Comparison of ENCODE assay signal across 15 mouse cellular contexts in the genomic region with DNA sequence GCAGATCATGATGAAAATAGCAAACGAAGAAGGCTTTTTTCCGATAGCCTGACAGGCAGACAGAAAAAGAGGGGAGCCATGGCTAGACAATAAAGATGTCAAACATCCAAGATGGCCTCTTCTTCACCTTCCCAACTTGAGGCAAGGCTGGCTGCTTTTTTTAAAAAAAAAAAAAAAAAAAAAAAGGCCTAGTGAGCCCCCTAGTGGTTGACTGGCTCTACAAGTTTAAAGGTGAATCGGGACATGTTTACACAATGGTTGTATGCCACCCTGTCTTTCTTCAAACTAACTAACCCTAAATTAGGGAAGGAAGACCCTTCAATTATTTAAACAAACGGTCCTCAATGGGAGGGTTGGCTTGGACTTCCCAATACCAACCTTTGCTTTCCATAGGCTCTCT.
A peak's percentile ranks its signal among the peaks of the same experiment; 100 is the strongest.
DNase-seq lines count a peak whose midpoint lies in the region; ATAC-seq and TF ChIP-seq lines count a peak whose summit lies in the region.
"Had no signal": no experiment of that assay in that cellular context is flagged by ENCODE, and none has a peak within 500 bp of the region (broad histone marks: within the 10 kb centered on the region; RNA-seq: fewer than 3 reads in every experiment).

No protein-coding gene starts in this region.

- 87% methylated on average over 4 of the region's 4 CpGs for WGBS in hindbrain, postnatal 0 days
- WGBS in hindbrain, embryonic 16.5 days = 90% methylated on average over 4 of the region's 4 CpGs
- 84% methylated on average over 4 of the region's 4 CpGs for WGBS in midbrain, postnatal 0 days
- 86% methylated on average over 4 of the region's 4 CpGs for WGBS in midbrain, embryonic 16.5 days
- 77% methylated on average over 4 of the region's 4 CpGs for WGBS in stomach, postnatal 0 days

- no peaks in the 10 kb centered on the region for H3K36me3 ChIP-seq in hindbrain, postnatal 0 days (ENCODE audit: insufficient read depth, low read length)
- H3K36me3 ChIP-seq in hindbrain, embryonic 16.5 days (ENCODE audit: control insufficient read depth, insufficient read depth, low read length) = no peaks in the 10 kb centered on the region
- H3K36me3 ChIP-seq in midbrain, postnatal 0 days (ENCODE audit: insufficient read depth, low read length) = no peaks in the 10 kb centered on the region
- H3K36me3 ChIP-seq in midbrain, embryonic 16.5 days (ENCODE audit: control insufficient read depth, insufficient read depth, low read length) = no peaks in the 10 kb centered on the region
- no peaks in the 10 kb centered on the region for H3K36me3 ChIP-seq in stomach, postnatal 0 days (ENCODE audit: control insufficient read depth, insufficient read depth, low read length)
- H3K36me3 ChIP-seq: limb, embryonic 15.5 days; midbrain, embryonic 12.5 days; stomach, embryonic 15.5 days had no signal

- no peaks in the 10 kb centered on the region for H3K9me3 ChIP-seq in hindbrain, postnatal 0 days (ENCODE audit: low read length)
- no peaks in the 10 kb centered on the region; the same call in 1 of the 2 replicates for H3K9me3 ChIP-seq in hindbrain, embryonic 16.5 days (ENCODE audit: control insufficient read depth, low read length)
- no peaks in the 10 kb centered on the region for H3K9me3 ChIP-seq in midbrain, postnatal 0 days (ENCODE audit: low read length)
- no peaks in the 10 kb centered on the region for H3K9me3 ChIP-seq in midbrain, embryonic 16.5 days (replicated peaks; ENCODE audit: control insufficient read depth, low read length, poor library complexity, severe bottlenecking)
- no peaks in the 10 kb centered on the region for H3K9me3 ChIP-seq in stomach, postnatal 0 days (ENCODE audit: control insufficient read depth, low read length)
- H3K9me3 ChIP-seq: limb, embryonic 15.5 days; midbrain, embryonic 12.5 days; stomach, embryonic 15.5 days had no signal

- no peak for ATAC-seq in hindbrain, postnatal 0 days
- ATAC-seq in hindbrain, embryonic 16.5 days = no peak
- no peak for ATAC-seq in midbrain, postnatal 0 days (ENCODE audit: low FRiP score)
- no peak for ATAC-seq in midbrain, embryonic 16.5 days
- ATAC-seq in stomach, postnatal 0 days (ENCODE audit: low FRiP score, low TSS enrichment) = no peak
- ATAC-seq: intestine, embryonic 16.5 days had no signal

- H3K4me3 ChIP-seq in hindbrain, postnatal 0 days (ENCODE audit: low read length) = no peak overlapping the region
- no peak overlapping the region for H3K4me3 ChIP-seq in hindbrain, embryonic 16.5 days (ENCODE audit: low read length)
- H3K4me3 ChIP-seq in midbrain, postnatal 0 days (ENCODE audit: low read depth, low read length) = no peak overlapping the region
- no peak overlapping the region for H3K4me3 ChIP-seq in midbrain, embryonic 16.5 days (ENCODE audit: low read depth, low read length)
- no peak overlapping the region for H3K4me3 ChIP-seq in stomach, postnatal 0 days (ENCODE audit: low read depth, low read length)
- H3K4me3 ChIP-seq: limb, embryonic 15.5 days; midbrain, embryonic 12.5 days; stomach, embryonic 15.5 days had no signal

- H3K27me3 ChIP-seq in hindbrain, postnatal 0 days (ENCODE audit: insufficient read depth, low read length) = no peaks in the 10 kb centered on the region
- H3K27me3 ChIP-seq in hindbrain, embryonic 16.5 days (replicated peaks; ENCODE audit: control insufficient read depth, insufficient read depth, low read length) = no peaks in the 10 kb centered on the region
- H3K27me3 ChIP-seq in midbrain, postnatal 0 days (ENCODE audit: insufficient read depth, low read length) = no peaks in the 10 kb centered on the region
- no peaks in the 10 kb centered on the region for H3K27me3 ChIP-seq in midbrain, embryonic 16.5 days (ENCODE audit: control insufficient read depth, insufficient read depth, low read depth, low read length)
- H3K27me3 ChIP-seq in stomach, postnatal 0 days (ENCODE audit: control insufficient read depth, insufficient read depth, low read length) = no peaks in the 10 kb centered on the region
- H3K27me3 ChIP-seq: limb, embryonic 15.5 days; midbrain, embryonic 12.5 days; stomach, embryonic 15.5 days had no signal

- H3K27ac ChIP-seq in hindbrain, postnatal 0 days = no peak overlapping the region
- H3K27ac ChIP-seq in hindbrain, embryonic 16.5 days (ENCODE audit: low read depth, low read length) = no peak overlapping the region
- no peak overlapping the region for H3K27ac ChIP-seq in midbrain, postnatal 0 days (ENCODE audit: low read depth, low read length)
- no peak overlapping the region for H3K27ac ChIP-seq in midbrain, embryonic 16.5 days (ENCODE audit: low read length)
- H3K27ac ChIP-seq in stomach, postnatal 0 days (replicated peaks) = no peak overlapping the region
- H3K27ac ChIP-seq: limb, embryonic 15.5 days; midbrain, embryonic 12.5 days; stomach, embryonic 15.5 days had no signal

- no peak overlapping the region for H3K9ac ChIP-seq in hindbrain, postnatal 0 days (replicated peaks; ENCODE audit: low read length)
- no peak overlapping the region for H3K9ac ChIP-seq in hindbrain, embryonic 16.5 days (ENCODE audit: low read depth, low read length)
- H3K9ac ChIP-seq in midbrain, postnatal 0 days (replicated peaks; ENCODE audit: low read length, poor library complexity, severe bottlenecking) = no peak overlapping the region
- H3K9ac ChIP-seq in midbrain, embryonic 16.5 days (ENCODE audit: low read depth, low read length) = no peak overlapping the region
- H3K9ac ChIP-seq in stomach, postnatal 0 days (ENCODE audit: low read length) = no peak overlapping the region
- H3K9ac ChIP-seq: limb, embryonic 15.5 days; midbrain, embryonic 12.5 days; stomach, embryonic 15.5 days had no signal

- DNase-seq in hindbrain, postnatal 0 days (ENCODE audit: low spot score) = peak; percentile 10
- no peak for DNase-seq in midbrain, postnatal 0 days (ENCODE audit: low spot score)
- peak; percentile 44 for DNase-seq in ZHBTc4 (ENCODE audit: low read depth, low spot score)
- no peak for DNase-seq in stomach, postnatal 0 days (ENCODE audit: low spot score)
- DNase-seq in urinary bladder, postnatal 36 days (ENCODE audit: low spot score in 2 of 2) = no peak
- no peak for DNase-seq in kidney, adult 11 months
- DNase-seq: cerebellum, adult 8-10 months; heart, postnatal 36 days; thymus, postnatal 14 days had no signal

- H3K4me2 ChIP-seq in hindbrain, postnatal 0 days (ENCODE audit: low read depth, low read length) = no peak overlapping the region
- no peak overlapping the region for H3K4me2 ChIP-seq in hindbrain, embryonic 16.5 days (ENCODE audit: low read length)
- H3K4me2 ChIP-seq in midbrain, postnatal 0 days (ENCODE audit: low read depth, low read length, poor library complexity, severe bottlenecking) = no peak overlapping the region
- no peak overlapping the region for H3K4me2 ChIP-seq in midbrain, embryonic 16.5 days (ENCODE audit: low read length)
- no peak overlapping the region for H3K4me2 ChIP-seq in stomach, postnatal 0 days (replicated peaks; ENCODE audit: low read depth)
- H3K4me2 ChIP-seq: limb, embryonic 15.5 days; midbrain, embryonic 12.5 days; stomach, embryonic 15.5 days had no signal

- H3K4me1 ChIP-seq in hindbrain, postnatal 0 days (ENCODE audit: insufficient read depth, low read length) = no peaks in the 10 kb centered on the region
- H3K4me1 ChIP-seq in hindbrain, embryonic 16.5 days (ENCODE audit: control insufficient read depth, insufficient read depth, low read depth, low read length) = 0 out of 2 replicates have a peak, but pooled peaks cover 4% of the 10 kb centered on the region
- H3K4me1 ChIP-seq in midbrain, postnatal 0 days (ENCODE audit: insufficient read depth, low read length) = 0 out of 2 replicates have a peak, but pooled peaks cover 5% of the 10 kb centered on the region
- peaks cover 11% of the 10 kb centered on the region for H3K4me1 ChIP-seq in midbrain, embryonic 16.5 days (ENCODE audit: control insufficient read depth, insufficient read depth, low read length)
- H3K4me1 ChIP-seq in stomach, postnatal 0 days (replicated peaks; ENCODE audit: control insufficient read depth, insufficient read depth) = no peaks in the 10 kb centered on the region
- H3K4me1 ChIP-seq: limb, embryonic 15.5 days; stomach, embryonic 15.5 days had no signal

- peak; percentile 47 for TF ChIP-seq CTCF in hindbrain, postnatal 0 days (IDR thresholded peaks at IDR 0.05; ENCODE audit: low read depth)
- TF ChIP-seq CTCF in midbrain, postnatal 0 days (IDR thresholded peaks at IDR 0.05) = peak; percentile 34
- TF ChIP-seq CTCF in stomach, postnatal 0 days (IDR thresholded peaks at IDR 0.05; ENCODE audit: low read depth) = peak; percentile 32

- no peak for TF ChIP-seq EP300 in stomach, postnatal 0 days (optimal IDR thresholded peaks at IDR 0.05)

Comparison
In these comparisons a context has a peak if more than half of its experiments do, and no peak if none do; other contexts are left out.
1. DNase-seq: peak in hindbrain, postnatal 0 days (single experiment) and ZHBTc4 (single experiment); none in midbrain, postnatal 0 days (single experiment), stomach, postnatal 0 days (single experiment), urinary bladder, postnatal 36 days (0 of 2) and kidney, adult 11 months (single experiment).
2. Peak in every context shown above with its lines, with median percentiles within 50 percentile points of each other: CTCF ChIP-seq.